Mouse (Mus musculus) forebrain, embryonic 13.5 days (tissue): Measurements from ENCODE around the gene Oas1d. TPM values are rescaled to one million over a fixed set of nuclear protein-coding genes. Genes with fewer than 3 reads are reported as not detected.
"Not testable (repeated sequence)": the region's sequence is repeated elsewhere in the genome, so short reads cannot be mapped to it uniquely, and the experiment has no call there.

Experiments
- ATAC-seq: fragments of 200-750 bp; cut with Nextera tagmentation; 2 replicates; pipeline ENCODE4 v1.8.0; 2017
- H3K27ac ChIP-seq: fragments of 300-500 bp; sonication (generic); 2 replicates; pipeline ENCODE4 v1.5.1; 2015; ENCODE audit warnings: inconsistent platforms, mild to moderate bottlenecking, moderate library complexity
- H3K27me3 ChIP-seq: fragments of 300-500 bp; sonication (generic); 2 replicates; pipeline ENCODE4 v1.6.1; 2015; ENCODE audit warnings: mild to moderate bottlenecking, inconsistent platforms
- H3K36me3 ChIP-seq: fragments of 300-500 bp; sonication (generic); 2 replicates; pipeline ENCODE4 v1.6.1; 2015; ENCODE audit warnings: mild to moderate bottlenecking, inconsistent platforms; ENCODE audit not compliant: poor library complexity, severe bottlenecking
- H3K4me1 ChIP-seq: fragments of 300-500 bp; sonication (generic); 2 replicates; pipeline ENCODE4 v1.6.1; 2015; ENCODE audit warnings: inconsistent platforms
- H3K4me2 ChIP-seq: fragments of 300-500 bp; sonication (generic); 2 replicates; pipeline ENCODE4 v1.6.1; 2015; ENCODE audit warnings: inconsistent platforms, mild to moderate bottlenecking, moderate library complexity
- H3K4me3 ChIP-seq: fragments of 300-500 bp; sonication (generic); 2 replicates; pipeline ENCODE4 v1.5.1; 2015; ENCODE audit warnings: mild to moderate bottlenecking, inconsistent platforms
- H3K9ac ChIP-seq: fragments of 300-500 bp; sonication (generic); 2 replicates; pipeline ENCODE4 v1.6.1; 2015; ENCODE audit warnings: mild to moderate bottlenecking, inconsistent platforms
- H3K9me3 ChIP-seq: fragments of 300-500 bp; sonication (generic); replicated peaks from 2 replicates; pipeline ENCODE4 v1.6.1; 2016; ENCODE audit warnings: inconsistent platforms
- WGBS: fragments of 180-500 bp; shearing (Covaris S2); methylation state at CpG from one replicate; pipeline ENCODE4 v1.1.7; 2015; 5-methylcytosine and 5-hydroxymethylcytosine counted together
- polyA plus RNA-seq: library from polyadenylated mRNA; unstranded; fragments of >200 nt; fragmentation: Nextera tagmentation; extraction: Ambion mirVana; gene quantifications from 2 replicates; pipeline ENCODE4 v1.2.1, GENCODE M21; 2015

The Oas1d gene
- polyA plus RNA-seq, 1 experiment from 2014 or later, result not detected

GRCm38 (mm10) chr5:120908196-120908920 is 6.0 kb upstream of the Oas1d start:
- no peak overlapping the region for H3K4me3 ChIP-seq
- ATAC-seq, result no peak
- no peaks in the 10 kb centered on the region for H3K4me1 ChIP-seq
- H3K27ac ChIP-seq, result no peak overlapping the region
- no peaks in the 10 kb centered on the region for H3K9me3 ChIP-seq
- H3K36me3 ChIP-seq, result no peaks in the 10 kb centered on the region
- H3K27me3 ChIP-seq, result no peaks in the 10 kb centered on the region
- WGBS, result 48% methylated on average over 7 of the region's 7 CpGs
- no peak overlapping the region for H3K4me2 ChIP-seq
- H3K9ac ChIP-seq, result no peak overlapping the region

- H3K9ac ChIP-seq, H3K27me3 ChIP-seq, H3K4me3 ChIP-seq, ATAC-seq, H3K9me3 ChIP-seq, H3K36me3 ChIP-seq, H3K4me1 ChIP-seq, H3K4me2 ChIP-seq, H3K27ac ChIP-seq: not testable (repeated sequence)
- 78% methylated on average over 2 of the region's 2 CpGs for WGBS
Observed at GRCm38 (mm10) chr5:120919156-120919935, 5.0 kb downstream of the Oas1d start.

DNA sequence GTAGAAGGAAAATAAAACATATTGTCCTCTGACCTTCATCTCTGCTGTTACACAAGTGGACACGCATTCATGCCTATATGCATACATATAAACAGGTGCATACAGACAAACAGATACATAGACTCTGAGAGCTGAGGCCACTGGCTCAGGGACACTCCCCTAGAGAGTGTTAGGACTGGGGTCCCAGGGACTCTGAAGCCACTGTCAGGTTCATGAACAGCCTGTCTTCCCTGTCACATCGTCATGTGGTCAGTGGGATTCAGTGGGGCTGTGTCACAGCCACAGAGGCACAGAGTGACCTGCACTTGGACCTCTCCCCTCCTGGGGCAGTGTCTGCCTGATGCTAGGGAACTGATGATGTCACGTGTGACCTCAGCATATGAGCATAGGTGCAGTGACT is 6.0 kb downstream of the Oas1d start:
- ATAC-seq, result no peak
- 85% methylated on average over 3 of the region's 3 CpGs for WGBS
- Histone ChIP-seq H3K4me1 (no peaks in the 10 kb centered on the region), H3K4me3 (no peak overlapping the region), H3K9me3 (no peaks in the 10 kb centered on the region), H3K4me2 (no peak overlapping the region), H3K27me3 (no peaks in the 10 kb centered on the region), H3K36me3 (no peaks in the 10 kb centered on the region), H3K9ac (no peak overlapping the region), H3K27ac (no peak overlapping the region)

DNA sequence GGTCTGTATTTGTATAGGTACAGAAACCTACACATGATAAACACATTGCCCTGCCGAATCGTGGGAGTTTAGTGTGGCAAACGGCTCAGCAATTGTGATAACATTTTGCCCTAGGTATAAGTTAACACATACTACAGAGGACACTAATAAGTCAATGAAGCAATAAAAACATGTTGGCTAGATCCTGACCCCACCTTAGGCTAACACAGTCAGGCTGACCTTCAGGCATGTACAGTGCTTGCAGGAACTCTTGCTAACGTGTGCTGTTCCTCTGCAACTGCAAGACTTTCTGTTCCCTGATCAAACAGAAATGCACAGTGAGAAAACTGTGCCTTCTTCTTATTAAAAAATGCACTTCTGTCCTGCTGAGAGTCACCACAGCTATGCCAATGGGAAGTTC is 9.6 kb downstream of the Oas1d start:
- Histone ChIP-seq H3K27me3 (no peaks in the 10 kb centered on the region), H3K27ac (no peak overlapping the region), H3K36me3 (no peaks in the 10 kb centered on the region), H3K4me1 (no peaks in the 10 kb centered on the region), H3K9ac (no peak overlapping the region), H3K9me3 (no peaks in the 10 kb centered on the region), H3K4me2 (no peak overlapping the region), H3K4me3 (no peak overlapping the region)
- 84% methylated on average over 4 of the region's 4 CpGs for WGBS
- no peak for ATAC-seq

DNA sequence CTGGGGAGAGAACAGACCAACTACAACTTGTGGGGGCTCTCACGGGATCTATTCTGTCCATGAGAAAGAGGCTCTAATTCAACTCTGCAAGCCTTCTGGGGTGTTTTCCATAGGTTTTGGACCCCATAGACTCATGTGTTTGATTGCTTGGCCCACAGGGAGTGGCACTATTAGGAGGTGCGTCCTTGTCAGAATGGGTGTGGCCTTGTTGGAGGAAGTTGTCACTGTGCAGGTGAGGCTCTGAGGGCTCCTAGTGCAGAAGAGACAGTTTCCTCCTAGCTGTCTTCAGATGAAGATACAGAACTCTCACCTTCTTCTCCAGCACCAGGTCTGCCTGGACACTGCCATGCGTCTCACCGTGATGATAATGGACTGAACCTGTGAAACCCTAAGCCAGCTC is 10.2 kb downstream of the Oas1d start:
- 89% methylated on average over 4 of the region's 4 CpGs for WGBS
- ATAC-seq, H3K9ac ChIP-seq, H3K4me3 ChIP-seq, H3K27ac ChIP-seq, H3K27me3 ChIP-seq, H3K4me2 ChIP-seq, H3K4me1 ChIP-seq, H3K9me3 ChIP-seq, H3K36me3 ChIP-seq: not testable (repeated sequence)

DNA sequence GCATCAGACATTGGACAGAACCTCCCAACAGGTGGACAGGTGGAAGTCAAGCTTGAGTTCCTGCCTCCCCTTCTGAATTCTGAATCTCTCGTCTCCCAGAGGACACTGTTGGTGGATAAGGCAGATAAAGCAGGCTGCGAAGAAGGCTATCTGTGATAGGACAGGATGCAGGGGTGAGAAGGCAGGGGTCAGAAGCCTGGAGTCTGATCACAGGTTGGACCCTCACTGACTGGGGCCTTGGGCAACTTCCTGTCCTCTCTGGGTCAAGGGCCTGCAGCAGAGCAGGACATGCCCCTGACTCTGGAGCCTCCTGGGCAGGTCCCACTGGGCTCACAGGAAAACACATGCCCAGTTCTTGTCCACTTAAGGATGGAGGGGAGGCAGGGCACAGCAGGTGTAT is 12.0 kb downstream of the Oas1d start:
- not testable (repeated sequence) for H3K4me2 ChIP-seq, H3K36me3 ChIP-seq, H3K4me1 ChIP-seq, H3K9ac ChIP-seq, H3K4me3 ChIP-seq, H3K27ac ChIP-seq, H3K9me3 ChIP-seq, ATAC-seq, H3K27me3 ChIP-seq
- WGBS, result 63% methylated on average over 2 of the region's 2 CpGs

- no peak overlapping the region for H3K4me3 ChIP-seq
- no peaks in the 10 kb centered on the region for H3K36me3 ChIP-seq
- no peaks in the 10 kb centered on the region for H3K27me3 ChIP-seq
- H3K9me3 ChIP-seq, result no peaks in the 10 kb centered on the region
- ATAC-seq, result no peak
- no peaks in the 10 kb centered on the region for H3K4me1 ChIP-seq
- no peak overlapping the region for H3K9ac ChIP-seq
- H3K27ac ChIP-seq, result no peak overlapping the region
- no peak overlapping the region for H3K4me2 ChIP-seq
- WGBS, result 5% methylated on average over 1 of the region's 1 CpGs
Observed at GRCm38 (mm10) chr5:120927036-120927435, 12.7 kb downstream of the Oas1d start.

- Histone ChIP-seq H3K9me3 (no peaks in the 10 kb centered on the region), H3K36me3 (no peaks in the 10 kb centered on the region), H3K4me2 (no peak overlapping the region), H3K4me1 (no peaks in the 10 kb centered on the region), H3K27ac (no peak overlapping the region), H3K27me3 (no peaks in the 10 kb centered on the region), H3K4me3 (no peak overlapping the region), H3K9ac (no peak overlapping the region)
- 9% methylated on average over 4 of the region's 5 CpGs for WGBS
- ATAC-seq, result no peak
Observed at GRCm38 (mm10) chr5:120933966-120934365, 19.6 kb downstream of the Oas1d start.

DNA sequence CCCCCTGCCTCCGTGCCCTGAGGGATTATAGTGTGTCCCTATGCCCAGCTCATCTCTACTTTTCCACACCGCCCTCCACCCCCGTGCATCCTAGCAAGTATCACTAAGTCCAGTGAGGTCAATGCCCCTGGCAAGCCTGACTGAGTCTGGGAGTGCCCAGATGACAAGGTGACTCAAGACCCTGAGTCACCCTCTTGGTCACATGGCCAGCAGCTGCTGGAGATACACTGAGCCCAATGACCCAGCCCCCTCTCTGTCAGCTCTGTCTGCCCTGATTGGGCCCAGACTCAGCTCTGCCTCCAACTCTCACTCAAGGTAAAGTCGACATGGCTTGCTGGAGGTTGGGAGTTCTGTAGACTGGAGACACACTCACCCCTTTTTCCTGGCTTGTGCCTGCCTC is 23.5 kb downstream of the Oas1d start:
- H3K27ac ChIP-seq, result no peak overlapping the region
- no peak overlapping the region for H3K4me2 ChIP-seq
- ATAC-seq, result no peak
- no peak overlapping the region for H3K9ac ChIP-seq
- no peaks in the 10 kb centered on the region for H3K4me1 ChIP-seq
- no peaks in the 10 kb centered on the region for H3K27me3 ChIP-seq
- no peaks in the 10 kb centered on the region for H3K36me3 ChIP-seq
- 84% methylated on average over 4 of the region's 4 CpGs for WGBS
- no peaks in the 10 kb centered on the region for H3K9me3 ChIP-seq
- H3K4me3 ChIP-seq, result no peak overlapping the region

DNA sequence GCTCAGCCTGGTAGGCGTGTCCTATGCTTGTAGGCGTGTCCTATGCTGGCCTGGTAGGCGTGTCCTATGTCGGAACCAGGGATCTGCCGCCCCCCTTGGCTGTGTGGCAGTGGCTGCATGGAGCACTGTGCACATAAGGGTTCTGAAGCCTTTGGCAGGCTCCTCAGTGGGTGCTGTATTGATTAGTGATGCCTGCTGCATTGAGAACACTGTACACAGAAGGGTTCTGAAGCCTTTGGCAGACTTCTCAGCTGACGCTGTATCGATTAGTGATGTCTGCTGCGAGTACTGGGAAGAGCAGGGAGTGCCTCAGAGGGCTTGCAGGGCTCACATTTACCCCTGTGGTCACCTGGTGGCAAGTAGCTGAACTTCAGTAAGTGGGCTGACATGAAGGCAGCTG is 24.2 kb downstream of the Oas1d start:
- no peak overlapping the region for H3K4me3 ChIP-seq
- 57% methylated on average over 8 of the region's 8 CpGs for WGBS
- H3K36me3 ChIP-seq, result no peaks in the 10 kb centered on the region
- H3K27ac ChIP-seq, result no peak overlapping the region
- H3K9me3 ChIP-seq, result no peaks in the 10 kb centered on the region
- no peaks in the 10 kb centered on the region for H3K27me3 ChIP-seq
- no peak for ATAC-seq
- H3K4me1 ChIP-seq, result no peaks in the 10 kb centered on the region
- H3K9ac ChIP-seq, result no peak overlapping the region
- H3K4me2 ChIP-seq, result no peak overlapping the region

DNA sequence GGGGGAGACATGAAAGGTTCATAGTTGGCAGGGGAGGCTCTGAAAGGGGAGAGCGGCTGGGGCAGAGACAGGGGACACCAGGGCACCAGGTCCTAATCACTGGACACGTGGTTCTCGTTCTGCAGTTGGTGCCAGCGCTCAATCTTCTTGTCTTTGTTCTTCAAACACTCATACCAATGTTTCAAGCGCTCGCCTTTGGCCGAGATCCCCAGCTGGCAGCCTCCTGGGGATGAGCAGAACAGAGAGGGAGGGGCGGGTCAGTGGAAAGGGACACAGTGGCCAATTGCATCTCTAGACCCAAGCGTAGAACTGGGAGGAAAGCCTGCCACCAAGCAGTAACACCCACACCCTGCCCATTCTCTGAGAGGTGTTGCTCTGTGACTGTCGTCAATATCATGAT is 27.7 kb downstream of the Oas1d start:
- H3K36me3 ChIP-seq, result no peaks in the 10 kb centered on the region
- no peak overlapping the region for H3K27ac ChIP-seq
- no peak overlapping the region for H3K4me3 ChIP-seq
- H3K9me3 ChIP-seq, result no peaks in the 10 kb centered on the region
- WGBS, result 71% methylated on average over 10 of the region's 10 CpGs
- 0 out of 2 replicates have a peak, but pooled peaks cover 6% of the 10 kb centered on the region for H3K4me1 ChIP-seq
- no peak overlapping the region for H3K9ac ChIP-seq
- no peaks in the 10 kb centered on the region for H3K27me3 ChIP-seq
- H3K4me2 ChIP-seq, result no peak overlapping the region
- ATAC-seq, result no peak

- Histone ChIP-seq H3K9me3 (no peaks in the 10 kb centered on the region), H3K27me3 (peaks cover 9% of the 10 kb centered on the region; the same call in 1 of the 2 replicates), H3K9ac (no peak overlapping the region), H3K27ac (no peak overlapping the region), H3K4me1 (no peaks in the 10 kb centered on the region), H3K36me3 (no peaks in the 10 kb centered on the region), H3K4me3 (no peak overlapping the region), H3K4me2 (no peak overlapping the region)
- ATAC-seq, result no peak
- 78% methylated on average over 10 of the region's 10 CpGs for WGBS
Observed at GRCm38 (mm10) chr5:120952242-120952770, 38.0 kb downstream of the Oas1d start.
